Mouse (Mus musculus) liver, embryonic 14.5 days (tissue): ENCODE data around the gene Ptprcap.

Source experiments
- CTCF ChIP-seq: IDR thresholded peaks from 2 replicates; pipeline ENCODE4 v1.5.1; 2016; ENCODE audit warnings: antibody characterized with exemption, low read depth, control low read depth
- EP300 ChIP-seq: IDR thresholded peaks from 2 replicates; pipeline ENCODE4 v1.6.1; 2016; ENCODE audit warnings: antibody characterized with exemption, low read depth

DNA sequence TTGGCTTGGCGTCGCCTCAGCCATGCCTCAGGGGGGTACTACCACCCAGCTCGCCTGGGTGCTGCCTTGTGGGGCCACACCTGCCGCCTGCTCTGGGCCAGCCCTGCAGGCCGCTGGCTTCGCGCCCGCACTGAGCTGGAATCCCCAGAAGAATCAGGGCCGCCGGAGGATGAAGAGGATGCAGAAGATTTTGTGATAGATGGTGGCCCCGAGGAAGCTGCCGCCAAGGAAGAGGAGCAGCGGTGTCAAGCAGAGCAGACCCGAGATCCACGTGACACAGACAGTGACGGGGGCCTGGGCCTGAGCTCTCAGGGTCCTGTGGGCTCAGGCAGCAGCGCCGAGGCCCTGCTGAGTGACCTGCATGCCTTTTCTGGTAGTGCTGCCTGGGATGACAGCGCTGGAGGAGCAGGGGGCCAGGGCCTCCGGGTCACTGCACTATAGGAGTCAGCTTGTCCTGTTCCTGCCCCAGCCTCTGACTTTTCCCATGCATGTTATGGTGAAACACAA lies 2.7 kb downstream of the Ptprcap start:
- TF ChIP-seq CTCF (no peak), EP300 (no peak)
